Mouse (Mus musculus): ENCODE measurements around the gene Pnliprp2. TPM values are rescaled to one million over a fixed set of nuclear protein-coding genes. Genes with fewer than 3 reads are reported as not detected.

Pnliprp2 gene
- polyA plus RNA-seq, 1 experiment from 2014 or later: not detected

GRCm38 (mm10) chr19:58776461-58776860 is 16.9 kb downstream of the Pnliprp2 start:
- DNase-seq (ENCODE audit: low spot score) (peak; percentile 29), ATAC-seq (ENCODE audit: low read depth) (no peak)
- Histone ChIP-seq H3K9ac (ENCODE audit: low read depth, low read length) (no peak overlapping the region), H3K4me1 (ENCODE audit: control insufficient read depth, insufficient read depth, low read length) (no peaks in the 10 kb centered on the region), H3K4me3 (ENCODE audit: low read depth, low read length) (no peak overlapping the region), H3K9me3 (ENCODE audit: control insufficient read depth, low read length) (no peaks in the 10 kb centered on the region), H3K27me3 (replicated peaks; ENCODE audit: control insufficient read depth, insufficient read depth, low read length) (no peaks in the 10 kb centered on the region), H3K4me2 (ENCODE audit: low read depth, low read length) (no peak overlapping the region), H3K36me3 (ENCODE audit: control insufficient read depth, insufficient read depth, low read length) (no peaks in the 10 kb centered on the region), H3K27ac (replicated peaks; ENCODE audit: low read depth, low read length) (no peak overlapping the region)
- 70% methylated on average over 5 of the region's 5 CpGs for WGBS

- ATAC-seq (ENCODE audit: low read depth) (no peak), DNase-seq (ENCODE audit: low spot score) (no peak)
- 62% methylated on average over 4 of the region's 4 CpGs for WGBS
These were observed 22.0 kb downstream of the Pnliprp2 start for GRCm38 (mm10) chr19:58781566-58781965.

GRCm38 (mm10) chr19:58783938-58784337 is 24.4 kb downstream of the Pnliprp2 start:
- H3K9me3 ChIP-seq (ENCODE audit: control insufficient read depth, low read length): no peaks in the 10 kb centered on the region
- no peaks in the 10 kb centered on the region for H3K4me1 ChIP-seq (ENCODE audit: control insufficient read depth, insufficient read depth, low read length)
- H3K27ac ChIP-seq (replicated peaks; ENCODE audit: low read depth, low read length): no peak overlapping the region
- no peak for ATAC-seq (ENCODE audit: low read depth)
- no peaks in the 10 kb centered on the region for H3K27me3 ChIP-seq (replicated peaks; ENCODE audit: control insufficient read depth, insufficient read depth, low read length)
- DNase-seq (ENCODE audit: low spot score): peak; percentile 53
- H3K36me3 ChIP-seq (ENCODE audit: control insufficient read depth, insufficient read depth, low read length): no peaks in the 10 kb centered on the region
- H3K4me2 ChIP-seq (ENCODE audit: low read depth, low read length): no peak overlapping the region
- H3K4me3 ChIP-seq (ENCODE audit: low read depth, low read length): no peak overlapping the region
- WGBS: 45% methylated on average over 7 of the region's 7 CpGs
- no peak overlapping the region for H3K9ac ChIP-seq (ENCODE audit: low read depth, low read length)

More at GRCm38 (mm10) chr19:58781566-58781965, 22.0 kb downstream of the Pnliprp2 start:
- Histone ChIP-seq H3K27me3 (replicated peaks; ENCODE audit: control insufficient read depth, insufficient read depth, low read length) (no peaks in the 10 kb centered on the region), H3K4me3 (ENCODE audit: low read depth, low read length) (no peak overlapping the region), H3K9me3 (ENCODE audit: control insufficient read depth, low read length) (no peaks in the 10 kb centered on the region), H3K27ac (replicated peaks; ENCODE audit: low read depth, low read length) (no peak overlapping the region), H3K4me1 (ENCODE audit: control insufficient read depth, insufficient read depth, low read length) (no peaks in the 10 kb centered on the region), H3K9ac (ENCODE audit: low read depth, low read length) (no peak overlapping the region), H3K4me2 (ENCODE audit: low read depth, low read length) (no peak overlapping the region), H3K36me3 (ENCODE audit: control insufficient read depth, insufficient read depth, low read length) (no peaks in the 10 kb centered on the region)

GRCm38 (mm10) chr19:58789194-58789593 is 29.7 kb downstream of the Pnliprp2 start:
- Histone ChIP-seq H3K9ac (ENCODE audit: low read depth, low read length) (no peak overlapping the region), H3K27me3 (replicated peaks; ENCODE audit: control insufficient read depth, insufficient read depth, low read length) (no peaks in the 10 kb centered on the region), H3K36me3 (ENCODE audit: control insufficient read depth, insufficient read depth, low read length) (no peaks in the 10 kb centered on the region), H3K4me3 (ENCODE audit: low read depth, low read length) (no peak overlapping the region), H3K9me3 (ENCODE audit: control insufficient read depth, low read length) (no peaks in the 10 kb centered on the region), H3K4me2 (ENCODE audit: low read depth, low read length) (no peak overlapping the region), H3K27ac (replicated peaks; ENCODE audit: low read depth, low read length) (no peak overlapping the region), H3K4me1 (ENCODE audit: control insufficient read depth, insufficient read depth, low read length) (0 out of 2 replicates have a peak, but pooled peaks cover 3% of the 10 kb centered on the region)
- WGBS: 84% methylated on average over 11 of the region's 11 CpGs
- ATAC-seq (ENCODE audit: low read depth) (no peak), DNase-seq (ENCODE audit: low spot score) (no peak)

- Histone ChIP-seq H3K27ac (replicated peaks; ENCODE audit: low read depth, low read length) (no peak within 1 kb of the TSS), H3K4me3 (ENCODE audit: low read depth, low read length) (no peak within 1 kb of the TSS), H3K9me3 (ENCODE audit: control insufficient read depth, low read length) (no peaks in the 10 kb centered on the region), H3K9ac (ENCODE audit: low read depth, low read length) (no peak within 1 kb of the TSS), H3K27me3 (replicated peaks; ENCODE audit: control insufficient read depth, insufficient read depth, low read length) (no peaks in the 10 kb centered on the region), H3K4me2 (ENCODE audit: low read depth, low read length) (no peak within 1 kb of the TSS), H3K36me3 (ENCODE audit: control insufficient read depth, insufficient read depth, low read length) (0 out of 2 replicates have a peak, but pooled peaks cover 2% of the 10 kb centered on the region), H3K4me1 (ENCODE audit: control insufficient read depth, insufficient read depth, low read length) (0 out of 2 replicates have a peak, but pooled peaks cover 3% of the 10 kb centered on the region)
- no peak for DNase-seq (ENCODE audit: low spot score)
- WGBS: 32% methylated on average over 10 of the region's 10 CpGs
- no peak for ATAC-seq (ENCODE audit: low read depth)
These were observed 34.8 kb downstream of the Pnliprp2 start, which contains the start of gene 1700019N19Rik for GRCm38 (mm10) chr19:58794284-58794683. TSS of gene 1700019N19Rik (minus strand) at chr19:58794461.

DNA sequence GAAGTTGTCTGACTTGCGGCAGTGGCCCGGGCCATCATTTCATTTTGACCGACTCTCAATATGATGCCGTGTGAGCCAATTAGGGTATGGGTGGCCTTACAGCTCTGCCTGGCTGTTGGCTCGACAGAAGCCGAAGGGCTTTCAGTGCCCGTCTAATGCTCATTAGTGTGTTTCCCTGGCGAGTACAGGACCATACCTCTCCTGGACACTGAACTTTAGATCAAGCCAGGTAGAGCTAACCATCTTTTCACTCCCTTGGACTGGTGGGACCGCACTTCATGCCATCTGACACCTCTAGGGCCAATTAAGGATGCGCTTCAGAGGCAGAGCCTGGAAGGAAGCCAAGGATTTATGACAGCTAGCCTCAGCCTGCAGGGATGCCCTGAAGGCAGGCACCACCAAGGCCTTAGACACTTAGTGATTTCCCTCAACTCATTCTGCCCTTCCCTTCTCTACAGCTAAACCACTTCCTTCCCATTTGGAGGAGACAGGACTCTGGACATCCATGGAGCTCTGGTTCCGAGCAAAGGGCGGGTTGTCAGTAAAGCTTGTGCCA is 35.7 kb downstream of the Pnliprp2 start:
- ATAC-seq (ENCODE audit: low read depth) (no peak), DNase-seq (ENCODE audit: low spot score) (no peak)
- Histone ChIP-seq H3K4me3 (ENCODE audit: low read depth, low read length) (no peak overlapping the region), H3K9ac (ENCODE audit: low read depth, low read length) (no peak overlapping the region), H3K4me1 (ENCODE audit: control insufficient read depth, insufficient read depth, low read length) (0 out of 2 replicates have a peak, but pooled peaks cover 3% of the 10 kb centered on the region), H3K27me3 (replicated peaks; ENCODE audit: control insufficient read depth, insufficient read depth, low read length) (no peaks in the 10 kb centered on the region), H3K9me3 (ENCODE audit: control insufficient read depth, low read length) (no peaks in the 10 kb centered on the region), H3K36me3 (ENCODE audit: control insufficient read depth, insufficient read depth, low read length) (peaks cover 9% of the 10 kb centered on the region; the same call in 1 of the 2 replicates), H3K4me2 (ENCODE audit: low read depth, low read length) (no peak overlapping the region), H3K27ac (replicated peaks; ENCODE audit: low read depth, low read length) (no peak overlapping the region)
- 81% methylated on average over 12 of the region's 12 CpGs for WGBS

DNA sequence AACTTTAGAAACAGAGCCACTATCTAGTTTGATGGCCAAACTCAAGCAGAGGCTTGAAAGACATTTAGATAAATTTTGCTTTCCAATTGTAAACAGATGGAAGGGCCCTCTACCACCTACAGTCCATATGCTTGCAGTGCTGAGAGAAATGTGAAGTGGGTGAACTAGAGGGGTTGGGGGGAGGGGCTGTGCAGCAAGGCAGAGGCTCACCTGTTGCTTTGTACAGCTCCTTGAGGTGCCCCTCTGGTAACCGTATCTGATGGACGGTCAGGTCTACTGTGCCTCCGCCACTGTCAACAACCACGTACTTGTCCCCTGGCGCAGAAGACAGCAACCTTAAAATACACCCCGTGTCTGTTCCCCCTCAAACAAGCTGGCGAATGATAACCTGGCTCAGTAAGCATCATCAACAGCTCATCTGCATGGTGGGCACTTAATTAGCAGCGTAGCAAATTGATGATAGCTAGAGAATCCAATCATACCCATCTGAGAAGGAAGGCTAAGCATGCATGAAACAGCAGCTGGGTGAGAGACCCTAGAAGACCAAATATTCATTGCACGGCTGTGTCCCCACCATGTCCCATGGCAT is 45.8 kb downstream of the Pnliprp2 start:
- H3K4me1 ChIP-seq (ENCODE audit: control insufficient read depth, insufficient read depth, low read length): no peaks in the 10 kb centered on the region
- no peak overlapping the region for H3K4me2 ChIP-seq (ENCODE audit: low read depth, low read length)
- no peaks in the 10 kb centered on the region for H3K36me3 ChIP-seq (ENCODE audit: control insufficient read depth, insufficient read depth, low read length)
- H3K27ac ChIP-seq (replicated peaks; ENCODE audit: low read depth, low read length): no peak overlapping the region
- WGBS: 82% methylated on average over 9 of the region's 9 CpGs
- ATAC-seq (ENCODE audit: low read depth): no peak
- no peak overlapping the region for H3K9ac ChIP-seq (ENCODE audit: low read depth, low read length)
- H3K9me3 ChIP-seq (ENCODE audit: control insufficient read depth, low read length): no peaks in the 10 kb centered on the region
- H3K27me3 ChIP-seq (replicated peaks; ENCODE audit: control insufficient read depth, insufficient read depth, low read length): no peaks in the 10 kb centered on the region
- DNase-seq (ENCODE audit: low spot score): no peak
- H3K4me3 ChIP-seq (ENCODE audit: low read depth, low read length): no peak overlapping the region

- 7% methylated on average over 3 of the region's 3 CpGs for WGBS
- H3K27me3 ChIP-seq (replicated peaks; ENCODE audit: control insufficient read depth, insufficient read depth, low read length): no peaks in the 10 kb centered on the region
- H3K9ac ChIP-seq (ENCODE audit: low read depth, low read length): no peak overlapping the region
- H3K27ac ChIP-seq (replicated peaks; ENCODE audit: low read depth, low read length): no peak overlapping the region
- ATAC-seq (ENCODE audit: low read depth): peak; percentile 77; the same call in 1 of the 2 replicates
- no peaks in the 10 kb centered on the region for H3K36me3 ChIP-seq (ENCODE audit: control insufficient read depth, insufficient read depth, low read length)
- DNase-seq (ENCODE audit: low spot score): peak; percentile 68
- H3K4me2 ChIP-seq (ENCODE audit: low read depth, low read length): no peak overlapping the region
- no peak overlapping the region for H3K4me3 ChIP-seq (ENCODE audit: low read depth, low read length)
- no peaks in the 10 kb centered on the region for H3K4me1 ChIP-seq (ENCODE audit: control insufficient read depth, insufficient read depth, low read length)
- no peaks in the 10 kb centered on the region for H3K9me3 ChIP-seq (ENCODE audit: control insufficient read depth, low read length)
These were observed 46.8 kb downstream of the Pnliprp2 start for GRCm38 (mm10) chr19:58806364-58806763.

DNA sequence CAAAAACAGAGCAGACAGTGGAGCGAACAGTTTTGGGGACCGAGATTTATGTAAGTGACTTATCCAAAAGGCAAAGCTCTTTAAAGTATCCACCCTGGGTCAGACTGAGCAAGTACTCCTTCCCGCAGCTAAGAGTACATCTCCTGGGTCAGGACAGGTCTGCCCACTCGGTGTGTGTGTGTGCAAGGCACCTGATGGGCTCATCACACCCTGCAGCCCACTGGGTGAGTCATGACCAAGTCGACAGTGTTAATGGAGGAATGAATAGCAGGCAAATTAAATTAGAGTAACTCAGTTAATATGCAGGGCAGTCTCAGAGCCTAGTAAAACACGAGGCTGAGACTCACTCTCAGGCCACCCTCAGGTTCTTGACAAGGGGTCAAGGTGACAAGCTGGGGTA is 49.3 kb downstream of the Pnliprp2 start:
- Histone ChIP-seq H3K9me3 (ENCODE audit: control insufficient read depth, low read length) (no peaks in the 10 kb centered on the region), H3K27me3 (replicated peaks; ENCODE audit: control insufficient read depth, insufficient read depth, low read length) (no peaks in the 10 kb centered on the region), H3K4me3 (ENCODE audit: low read depth, low read length) (no peak overlapping the region), H3K4me1 (ENCODE audit: control insufficient read depth, insufficient read depth, low read length) (no peaks in the 10 kb centered on the region), H3K4me2 (ENCODE audit: low read depth, low read length) (no peak overlapping the region), H3K36me3 (ENCODE audit: control insufficient read depth, insufficient read depth, low read length) (no peaks in the 10 kb centered on the region), H3K9ac (ENCODE audit: low read depth, low read length) (no peak overlapping the region), H3K27ac (replicated peaks; ENCODE audit: low read depth, low read length) (no peak overlapping the region)
- DNase-seq (ENCODE audit: low spot score): no peak
- 84% methylated on average over 6 of the region's 6 CpGs for WGBS
- no peak for ATAC-seq (ENCODE audit: low read depth)
